Mouse (Mus musculus) hindbrain, embryonic 14.5 days (tissue): ENCODE measurements around the gene Eloa. TPM values are rescaled to one million over a fixed set of nuclear protein-coding genes. Genes with fewer than 3 reads are reported as not detected.
A peak's percentile ranks its signal among the peaks of the same experiment; 100 is the strongest.

Source experiments
- ATAC-seq: fragments of 200-750 bp; cut with Nextera tagmentation; 2 replicates; pipeline ENCODE4 v1.8.0; 2017; ENCODE audit warnings: moderate number of reproducible peaks, mild to moderate bottlenecking, moderate TSS enrichment, moderate library complexity; ENCODE audit not compliant: low FRiP score
- DNase-seq: peaks from one replicate; pipeline ENCODE4 v3.0.0-alpha.2; 2015; ENCODE audit warnings: low spot score
- H3K27ac ChIP-seq: fragments of 300-500 bp; sonication (generic); 2 replicates; pipeline ENCODE4 v1.5.1; 2014; ENCODE audit warnings: mild to moderate bottlenecking, moderate library complexity
- H3K27me3 ChIP-seq: fragments of 300-500 bp; sonication (generic); 2 replicates; pipeline ENCODE4 v1.6.1; 2014; ENCODE audit warnings: mild to moderate bottlenecking, low read length, mixed read lengths; ENCODE audit not compliant: control insufficient read depth, insufficient read depth
- H3K36me3 ChIP-seq: fragments of 300-500 bp; sonication (generic); replicated peaks from 2 replicates; pipeline ENCODE4 v1.6.1; 2014; ENCODE audit not compliant: control insufficient read depth, insufficient read depth
- H3K4me1 ChIP-seq: fragments of 300-500 bp; sonication (generic); replicated peaks from 2 replicates; pipeline ENCODE4 v1.6.1; 2014; ENCODE audit warnings: antibody characterized with exemption, low read length, mixed read lengths; ENCODE audit not compliant: control insufficient read depth, insufficient read depth
- H3K4me2 ChIP-seq: fragments of 300-500 bp; sonication (generic); replicated peaks from 2 replicates; pipeline ENCODE4 v1.6.1; 2014; ENCODE audit warnings: mild to moderate bottlenecking, moderate library complexity
- H3K4me3 ChIP-seq: fragments of 300-500 bp; sonication (generic); replicated peaks from 2 replicates; pipeline ENCODE4 v1.5.1; 2014; ENCODE audit warnings: mild to moderate bottlenecking, low read length
- H3K9ac ChIP-seq: fragments of 300-500 bp; sonication (generic); 2 replicates; pipeline ENCODE4 v1.6.1; 2014
- H3K9me3 ChIP-seq: fragments of 300-500 bp; sonication (generic); 2 replicates; pipeline ENCODE4 v1.6.1; 2016; ENCODE audit warnings: low read length; ENCODE audit not compliant: control insufficient read depth
- WGBS: fragments of 180-500 bp; shearing (Covaris S2); extraction: QIAGEN DNeasy Blood & Tissue Kit; methylation state at CpG from one replicate; pipeline ENCODE4 v1.1.7; 2014; 5-methylcytosine and 5-hydroxymethylcytosine counted together
- polyA plus RNA-seq: library from polyadenylated mRNA; unstranded; fragments of >200 nt; fragmentation: Nextera tagmentation; extraction: Ambion mirVana; gene quantifications from 2 replicates; pipeline ENCODE4 v1.2.1, GENCODE M21; 2014

Eloa gene
- polyA plus RNA-seq, 1 experiment from 2014 or later, result 31.1 TPM

- 81% methylated on average over 5 of the region's 5 CpGs for WGBS
- no peaks in the 10 kb centered on the region for H3K27me3 ChIP-seq
- ATAC-seq (no peak), DNase-seq (no peak)
- peaks cover 32% of the 10 kb centered on the region for H3K36me3 ChIP-seq
- no peak overlapping the region for H3K4me2 ChIP-seq
- no peak overlapping the region for H3K27ac ChIP-seq
- H3K4me1 ChIP-seq, result peaks cover 9% of the 10 kb centered on the region
- no peaks in the 10 kb centered on the region for H3K9me3 ChIP-seq
- H3K9ac ChIP-seq, result no peak overlapping the region
- no peak overlapping the region for H3K4me3 ChIP-seq
Measured at GRCm38 (mm10) chr4:136053843-136054242, 32.3 kb upstream of the Eloa start.

GRCm38 (mm10) chr4:136053247-136053596 lies 31.7 kb upstream of the Eloa start, which contains the start of gene Rpl11:
TSS of gene Rpl11 (minus strand) at chr4:136053428.
- ATAC-seq (peak; percentile 97), DNase-seq (peak; percentile 93)
- H3K9ac ChIP-seq, result peak within 1 kb of the TSS; percentile 99
- peaks cover 38% of the 10 kb centered on the region for H3K36me3 ChIP-seq
- peaks cover 9% of the 10 kb centered on the region for H3K4me1 ChIP-seq
- no peaks in the 10 kb centered on the region for H3K9me3 ChIP-seq
- peak within 1 kb of the TSS; percentile 93 for H3K27ac ChIP-seq
- WGBS, result 0% methylated on average over 21 of the region's 21 CpGs
- H3K4me3 ChIP-seq, result peak within 1 kb of the TSS; percentile 99
- H3K27me3 ChIP-seq, result no peaks in the 10 kb centered on the region
- H3K4me2 ChIP-seq, result peak within 1 kb of the TSS; percentile 89

GRCm38 (mm10) chr4:136052534-136053246 lies 31.1 kb upstream of the Eloa start:
- WGBS, result under 1% methylated on average over 49 of the region's 50 CpGs
- H3K9ac ChIP-seq, result peak overlapping the region; percentile 99
- peak; percentile 27 for DNase-seq

DNA sequence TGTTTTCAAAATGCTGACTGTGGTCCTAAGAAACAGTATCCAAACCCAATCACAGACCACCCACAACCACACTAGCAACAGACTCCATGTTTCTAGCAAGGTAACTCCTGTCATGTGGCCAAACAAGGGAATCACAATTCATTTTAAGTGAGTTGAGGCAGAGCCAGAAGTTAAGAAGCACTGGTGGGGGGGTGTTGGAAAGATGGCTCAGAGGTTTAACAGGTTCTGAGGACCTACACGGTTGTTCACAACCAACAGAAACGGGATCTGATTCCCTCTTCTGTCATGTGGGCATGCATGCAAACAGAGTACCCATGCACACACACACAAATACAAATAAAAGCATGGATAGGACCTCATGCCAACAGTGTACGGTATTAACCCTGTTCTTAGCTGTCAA lies 30.5 kb upstream of the Eloa start:
- WGBS, result 8% methylated on average over 3 of the region's 3 CpGs
- Histone ChIP-seq H3K4me1 (peaks cover 9% of the 10 kb centered on the region), H3K36me3 (peaks cover 49% of the 10 kb centered on the region), H3K27ac (no peak overlapping the region), H3K9ac (peak overlapping the region; percentile 99), H3K4me2 (peak overlapping the region; percentile 89), H3K9me3 (no peaks in the 10 kb centered on the region), H3K4me3 (peak overlapping the region; percentile 99), H3K27me3 (no peaks in the 10 kb centered on the region)
- no peak for DNase-seq
- ATAC-seq, result no peak

More at GRCm38 (mm10) chr4:136052534-136053246, 31.1 kb upstream of the Eloa start:
- Histone ChIP-seq H3K4me1 (peaks cover 9% of the 10 kb centered on the region), H3K4me2 (peak overlapping the region; percentile 89), H3K9me3 (no peaks in the 10 kb centered on the region), H3K27me3 (no peaks in the 10 kb centered on the region), H3K36me3 (peaks cover 43% of the 10 kb centered on the region), H3K27ac (peak overlapping the region; percentile 93), H3K4me3 (peak overlapping the region; percentile 99)
- peak; percentile 88 for ATAC-seq

- H3K4me3 ChIP-seq, result no peak overlapping the region
- H3K4me1 ChIP-seq, result peaks cover 9% of the 10 kb centered on the region
- ATAC-seq, result no peak
- H3K27me3 ChIP-seq, result no peaks in the 10 kb centered on the region
- no peak overlapping the region for H3K27ac ChIP-seq
- no peak overlapping the region for H3K4me2 ChIP-seq
- no peak overlapping the region for H3K9ac ChIP-seq
- DNase-seq, result no peak
- WGBS, result 94% methylated on average over 6 of the region's 6 CpGs
- H3K9me3 ChIP-seq, result no peaks in the 10 kb centered on the region
- peaks cover 63% of the 10 kb centered on the region for H3K36me3 ChIP-seq
Measured at GRCm38 (mm10) chr4:136050226-136050625, 28.7 kb upstream of the Eloa start.

DNA sequence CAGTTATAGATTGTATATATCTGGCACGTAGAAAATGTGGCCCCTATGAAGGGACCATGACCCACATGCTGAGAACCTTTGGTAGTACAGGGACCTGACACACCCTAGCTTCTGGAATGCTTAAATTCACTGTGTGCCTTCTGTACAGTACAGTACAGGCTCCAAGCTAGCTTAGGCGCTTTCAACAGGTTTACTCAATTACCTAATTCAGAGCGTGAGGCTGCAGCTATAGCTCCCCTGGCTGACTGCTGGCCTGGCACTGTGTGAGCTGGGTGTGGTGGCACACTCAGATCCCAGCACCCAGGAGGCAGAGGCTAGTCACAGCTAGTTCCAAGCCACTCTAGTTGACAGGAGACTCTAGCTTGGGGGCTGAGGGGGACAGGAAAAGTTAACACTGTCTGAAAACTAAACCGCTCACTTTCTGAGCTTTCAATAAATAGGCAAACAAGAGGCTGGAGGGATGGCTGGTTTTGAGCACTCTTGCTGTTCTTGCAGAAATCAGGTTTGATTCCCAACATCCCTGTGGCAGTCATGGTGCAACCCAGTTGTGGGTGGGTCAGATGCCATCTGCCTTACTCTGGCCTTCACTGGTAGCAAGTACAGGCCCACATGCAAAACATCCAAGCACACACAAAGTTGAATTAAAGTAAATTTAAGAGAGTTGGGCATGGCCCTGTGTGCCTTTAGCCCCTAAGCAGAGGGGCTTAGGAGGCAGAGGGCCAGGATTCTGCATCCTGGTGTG lies 26.9 kb upstream of the Eloa start:
- 76% methylated on average over 4 of the region's 4 CpGs for WGBS
- DNase-seq (no peak), ATAC-seq (no peak)
- Histone ChIP-seq H3K4me3 (no peak overlapping the region), H3K27ac (no peak overlapping the region), H3K9me3 (no peaks in the 10 kb centered on the region), H3K9ac (no peak overlapping the region), H3K27me3 (no peaks in the 10 kb centered on the region), H3K36me3 (peaks cover 79% of the 10 kb centered on the region), H3K4me1 (peaks cover 9% of the 10 kb centered on the region), H3K4me2 (no peak overlapping the region)

GRCm38 (mm10) chr4:136047626-136048025 lies 26.1 kb upstream of the Eloa start:
- ATAC-seq (no peak), DNase-seq (no peak)
- Histone ChIP-seq H3K9me3 (no peaks in the 10 kb centered on the region), H3K27me3 (no peaks in the 10 kb centered on the region), H3K9ac (no peak overlapping the region), H3K4me1 (peaks cover 9% of the 10 kb centered on the region), H3K4me3 (no peak overlapping the region), H3K36me3 (peaks cover 83% of the 10 kb centered on the region), H3K27ac (no peak overlapping the region), H3K4me2 (no peak overlapping the region)
- 66% methylated on average over 4 of the region's 4 CpGs for WGBS

GRCm38 (mm10) chr4:136046888-136047287 lies 25.3 kb upstream of the Eloa start:
- H3K9ac ChIP-seq, result no peak overlapping the region
- WGBS, result 81% methylated on average over 6 of the region's 6 CpGs
- peaks cover 5% of the 10 kb centered on the region for H3K4me1 ChIP-seq
- no peak overlapping the region for H3K27ac ChIP-seq
- no peaks in the 10 kb centered on the region for H3K9me3 ChIP-seq
- H3K36me3 ChIP-seq, result peaks cover 82% of the 10 kb centered on the region
- H3K4me2 ChIP-seq, result no peak overlapping the region
- DNase-seq, result no peak
- no peak overlapping the region for H3K4me3 ChIP-seq
- no peaks in the 10 kb centered on the region for H3K27me3 ChIP-seq
- ATAC-seq, result no peak

- Histone ChIP-seq H3K27ac (no peak overlapping the region), H3K9me3 (no peaks in the 10 kb centered on the region), H3K27me3 (no peaks in the 10 kb centered on the region), H3K36me3 (peaks cover 64% of the 10 kb centered on the region), H3K4me3 (no peak overlapping the region), H3K9ac (no peak overlapping the region), H3K4me1 (no peaks in the 10 kb centered on the region), H3K4me2 (no peak overlapping the region)
- no peak for DNase-seq
- no peak for ATAC-seq
- 91% methylated on average over 5 of the region's 5 CpGs for WGBS
Measured at GRCm38 (mm10) chr4:136045091-136045490, 23.5 kb upstream of the Eloa start.
